Mouse (Mus musculus) limb, embryonic 12.5 days (tissue): Measurements from ENCODE around the gene Rtl4. TPM values are rescaled to one million over a fixed set of nuclear protein-coding genes. Genes with fewer than 3 reads are reported as not detected.

Experiments
- ATAC-seq: fragments of 200-750 bp; cut with Nextera tagmentation; 2 replicates; pipeline ENCODE4 v1.8.0; 2017; ENCODE audit warnings: low read depth, moderate TSS enrichment; ENCODE audit not compliant: insufficient number of reproducible peaks, insufficient read depth, low FRiP score, low TSS enrichment
- H3K27ac ChIP-seq: fragments of 300-500 bp; sonication (generic); 2 replicates; pipeline ENCODE4 v1.5.1; 2016; ENCODE audit warnings: mild to moderate bottlenecking, moderate library complexity
- H3K27me3 ChIP-seq: fragments of 300-500 bp; sonication (generic); 2 replicates; pipeline ENCODE4 v1.6.1; 2016; ENCODE audit warnings: mild to moderate bottlenecking, moderate library complexity
- H3K36me3 ChIP-seq: fragments of 300-500 bp; sonication (generic); 2 replicates; pipeline ENCODE4 v1.6.1; 2016; ENCODE audit warnings: mild to moderate bottlenecking, moderate library complexity
- H3K4me1 ChIP-seq: fragments of 300-500 bp; sonication (generic); replicated peaks from 2 replicates; pipeline ENCODE4 v1.6.1; 2016
- H3K4me2 ChIP-seq: fragments of 300-500 bp; sonication (generic); 2 replicates; pipeline ENCODE4 v1.6.1; 2016; ENCODE audit warnings: mild to moderate bottlenecking, moderate library complexity
- H3K4me3 ChIP-seq: fragments of 300-500 bp; sonication (generic); replicated peaks from 2 replicates; pipeline ENCODE4 v1.5.1; 2016; ENCODE audit warnings: mild to moderate bottlenecking
- H3K9ac ChIP-seq: fragments of 300-500 bp; sonication (generic); replicated peaks from 2 replicates; pipeline ENCODE4 v1.6.1; 2016; ENCODE audit warnings: mild to moderate bottlenecking, moderate library complexity
- H3K9me3 ChIP-seq: fragments of 300-500 bp; sonication (generic); 2 replicates; pipeline ENCODE4 v1.6.1; 2016; ENCODE audit warnings: mild to moderate bottlenecking, moderate library complexity
- WGBS: fragments of 180-500 bp; shearing (Covaris S2); methylation state at CpG from one replicate; pipeline ENCODE4 v1.1.7; 2016; 5-methylcytosine and 5-hydroxymethylcytosine counted together
- polyA plus RNA-seq: library from polyadenylated mRNA; unstranded; fragments of >200 nt; fragmentation: Nextera tagmentation; extraction: Ambion mirVana; gene quantifications from 2 replicates; pipeline ENCODE4 v1.2.1, GENCODE M21; 2016

Gene Rtl4
- 0.56 and 0.65 TPM in 2 replicates for polyA plus RNA-seq

DNA sequence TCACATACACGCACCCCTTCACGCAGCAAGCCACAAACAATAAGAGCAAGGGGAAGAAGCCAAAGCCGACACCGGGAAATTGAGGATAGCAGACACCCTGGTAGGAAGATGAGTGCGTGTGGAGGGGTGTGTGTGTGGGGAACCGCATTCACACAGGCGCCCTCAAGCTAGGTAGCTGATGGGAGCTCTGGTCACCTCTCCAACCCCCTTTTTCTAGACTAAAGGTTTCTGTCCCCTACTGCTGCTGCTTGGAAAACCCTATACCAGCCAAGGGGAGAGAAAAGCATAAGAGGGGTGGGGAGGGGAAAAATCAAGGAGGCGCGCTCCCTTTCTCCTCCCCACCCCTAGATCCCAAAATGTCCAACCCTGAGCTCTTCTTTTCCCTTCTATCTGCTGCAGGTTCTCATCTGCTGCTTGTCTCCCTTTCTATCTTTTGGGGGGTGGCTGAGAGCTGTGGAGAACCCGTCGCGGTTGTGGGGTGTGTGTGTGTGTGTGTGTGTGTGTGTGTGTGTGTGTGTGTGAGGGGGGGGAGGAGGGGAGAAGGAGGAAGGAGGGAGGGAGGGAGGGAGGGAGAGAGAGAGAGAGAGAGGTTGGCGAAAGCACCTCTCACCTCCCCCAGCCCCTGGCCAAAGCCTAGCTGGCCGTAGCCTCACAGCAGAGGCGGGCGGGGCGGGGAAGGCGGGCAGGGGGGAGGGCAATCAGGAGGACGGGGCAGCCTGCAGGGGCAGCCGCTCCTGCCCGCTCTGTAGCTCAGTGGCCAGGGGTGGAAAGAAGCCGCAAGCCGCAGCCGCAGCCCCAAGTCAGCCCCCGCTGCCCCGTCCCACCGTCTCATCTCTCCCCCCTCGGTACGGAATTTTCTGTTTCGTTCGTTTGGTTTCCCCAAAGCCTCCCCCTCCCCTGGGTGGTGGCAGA lies at the start of gene Rtl4:
Gene Rtl4 (plus strand): TSS at position 701 of the 912 bp plus-strand sequence.
- no peaks in the 10 kb centered on the region for H3K36me3 ChIP-seq
- H3K9me3 ChIP-seq, result no peaks in the 10 kb centered on the region
- H3K9ac ChIP-seq, result peak within 1 kb of the TSS; percentile 27; the same call in 1 of the 2 replicates
- peak within 1 kb of the TSS; percentile 62 for H3K4me2 ChIP-seq
- no peaks in the 10 kb centered on the region for H3K4me1 ChIP-seq
- no peak within 1 kb of the TSS for H3K27ac ChIP-seq
- WGBS, result 25% methylated on average over 26 of the region's 31 CpGs
- ATAC-seq, result peak; percentile 63; the same call in 1 of the 2 replicates
- peak within 1 kb of the TSS; percentile 43 for H3K4me3 ChIP-seq
- H3K27me3 ChIP-seq, result peaks cover 49% of the 10 kb centered on the region

DNA sequence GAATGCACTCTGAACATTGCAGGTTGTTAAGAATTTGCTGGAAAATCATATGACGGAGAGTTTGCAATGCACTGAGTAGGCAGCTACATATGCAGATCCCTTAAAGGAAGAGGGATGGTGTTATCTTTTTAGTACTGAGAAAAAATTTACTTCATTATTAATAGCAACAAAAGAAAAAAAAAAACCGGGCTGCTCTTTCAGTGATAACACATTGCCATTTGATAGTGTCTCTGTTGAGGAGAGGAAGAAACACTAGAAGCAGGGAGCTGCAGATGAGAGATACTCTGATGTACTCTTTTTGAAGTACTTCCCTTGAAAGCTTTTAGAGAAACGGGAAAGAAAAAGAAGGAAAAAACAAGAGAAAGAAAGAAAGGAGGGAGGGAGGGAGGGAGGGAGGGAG lies 44.0 kb upstream of the Rtl4 start:
- H3K4me1 ChIP-seq, result no peaks in the 10 kb centered on the region
- H3K9ac ChIP-seq, result no peak overlapping the region
- no peak overlapping the region for H3K4me3 ChIP-seq
- no peak overlapping the region for H3K27ac ChIP-seq
- WGBS, result 82% methylated on average over 2 of the region's 3 CpGs
- H3K36me3 ChIP-seq, result no peaks in the 10 kb centered on the region
- no peak overlapping the region for H3K4me2 ChIP-seq
- no peak for ATAC-seq
- no peaks in the 10 kb centered on the region for H3K27me3 ChIP-seq
- H3K9me3 ChIP-seq, result no peaks in the 10 kb centered on the region

DNA sequence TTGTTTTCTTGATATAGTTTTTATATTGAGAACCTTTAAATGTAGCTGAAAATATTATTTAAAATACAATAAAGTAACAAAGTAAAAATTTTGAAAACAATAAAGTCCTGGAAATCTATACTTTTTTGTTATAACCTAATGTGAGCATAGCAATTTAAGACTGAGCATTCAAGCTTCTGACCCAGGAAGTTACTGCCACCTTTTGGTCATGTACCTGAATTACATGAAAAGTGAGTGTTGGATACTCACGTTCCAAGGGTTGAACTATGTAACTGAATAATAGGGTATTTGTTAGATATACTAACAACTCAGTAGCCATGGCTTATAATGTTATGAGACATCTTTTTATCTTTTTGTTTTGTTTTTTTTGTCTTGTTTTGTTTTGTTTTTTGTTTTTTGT lies 43.3 kb upstream of the Rtl4 start:
- Histone ChIP-seq H3K36me3 (no peaks in the 10 kb centered on the region), H3K4me2 (no peak overlapping the region), H3K27me3 (no peaks in the 10 kb centered on the region), H3K27ac (no peak overlapping the region), H3K9ac (no peak overlapping the region), H3K9me3 (no peaks in the 10 kb centered on the region), H3K4me3 (no peak overlapping the region), H3K4me1 (no peaks in the 10 kb centered on the region)
- no peak for ATAC-seq
- 33% methylated on average over 1 of the region's 1 CpGs for WGBS

DNA sequence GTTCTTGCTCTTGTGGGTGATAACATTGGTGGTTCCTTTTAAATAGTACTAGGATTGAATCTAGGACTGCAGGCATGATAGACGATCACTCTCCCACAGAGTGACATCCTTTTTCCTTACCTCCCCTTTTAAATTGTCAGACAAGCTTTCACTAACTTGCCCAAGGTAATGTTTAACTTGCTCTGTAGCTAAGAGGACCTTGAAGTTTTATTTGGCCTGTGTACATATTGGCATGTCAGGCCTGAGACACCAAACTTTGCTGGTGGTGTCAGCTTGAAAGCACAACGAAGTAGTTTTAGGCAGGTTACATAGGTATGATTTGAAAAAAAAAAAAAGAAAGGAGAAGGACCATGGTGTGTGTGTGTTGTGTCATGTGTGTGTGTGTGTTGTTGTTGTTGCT lies 36.5 kb upstream of the Rtl4 start:
- H3K27me3 ChIP-seq, result no peaks in the 10 kb centered on the region
- H3K36me3 ChIP-seq, result no peaks in the 10 kb centered on the region
- no peak for ATAC-seq
- no peak overlapping the region for H3K27ac ChIP-seq
- H3K4me2 ChIP-seq, result no peak overlapping the region
- H3K9ac ChIP-seq, result no peak overlapping the region
- no peaks in the 10 kb centered on the region for H3K4me1 ChIP-seq
- no peaks in the 10 kb centered on the region for H3K9me3 ChIP-seq
- H3K4me3 ChIP-seq, result no peak overlapping the region
- 85% methylated on average over 2 of the region's 2 CpGs for WGBS

DNA sequence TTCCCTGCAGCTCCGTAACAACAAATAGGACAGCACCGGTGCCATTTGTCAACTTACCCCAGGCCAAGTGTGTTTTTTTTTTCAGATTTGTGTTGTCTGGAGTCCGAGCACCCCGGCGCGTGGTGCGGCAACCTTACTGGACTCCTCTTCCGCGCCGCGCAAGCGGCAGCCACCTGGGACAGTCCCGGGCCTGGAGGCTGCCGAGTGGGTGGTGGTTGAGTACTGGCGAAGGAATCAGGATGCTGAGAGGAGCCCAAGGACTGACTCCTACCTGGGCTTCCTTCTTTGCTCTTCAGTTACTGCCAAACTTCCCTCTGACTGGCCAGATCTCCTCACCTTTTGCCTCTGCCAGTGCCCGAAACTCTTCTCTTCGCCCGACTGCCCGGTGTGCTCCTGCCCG lies 965 bp upstream of the Rtl4 start:
- Histone ChIP-seq H3K4me1 (no peaks in the 10 kb centered on the region), H3K9me3 (no peaks in the 10 kb centered on the region), H3K9ac (no peak overlapping the region), H3K36me3 (no peaks in the 10 kb centered on the region), H3K27me3 (peaks cover 49% of the 10 kb centered on the region), H3K4me3 (peak overlapping the region; percentile 43), H3K27ac (no peak overlapping the region), H3K4me2 (peak overlapping the region; percentile 62)
- ATAC-seq, result no peak
- 34% methylated on average over 17 of the region's 20 CpGs for WGBS

DNA sequence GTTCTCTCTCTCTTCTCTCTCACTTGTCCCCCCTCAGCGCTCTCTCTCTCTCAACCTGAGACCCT lies 733 bp upstream of the Rtl4 start, which contains the start of gene Trpc5:
Gene Trpc5 (minus strand): TSS at position 39 of the 65 bp plus-strand sequence.
- Histone ChIP-seq H3K4me2 (peak within 1 kb of the TSS; percentile 62), H3K27ac (no peak within 1 kb of the TSS), H3K4me3 (peak within 1 kb of the TSS; percentile 43), H3K27me3 (peaks cover 49% of the 10 kb centered on the region), H3K9me3 (no peaks in the 10 kb centered on the region), H3K9ac (peak within 1 kb of the TSS; percentile 27; the same call in 1 of the 2 replicates), H3K4me1 (no peaks in the 10 kb centered on the region), H3K36me3 (no peaks in the 10 kb centered on the region)
- 14% methylated on average over 1 of the region's 1 CpGs for WGBS
- ATAC-seq, result no peak

DNA sequence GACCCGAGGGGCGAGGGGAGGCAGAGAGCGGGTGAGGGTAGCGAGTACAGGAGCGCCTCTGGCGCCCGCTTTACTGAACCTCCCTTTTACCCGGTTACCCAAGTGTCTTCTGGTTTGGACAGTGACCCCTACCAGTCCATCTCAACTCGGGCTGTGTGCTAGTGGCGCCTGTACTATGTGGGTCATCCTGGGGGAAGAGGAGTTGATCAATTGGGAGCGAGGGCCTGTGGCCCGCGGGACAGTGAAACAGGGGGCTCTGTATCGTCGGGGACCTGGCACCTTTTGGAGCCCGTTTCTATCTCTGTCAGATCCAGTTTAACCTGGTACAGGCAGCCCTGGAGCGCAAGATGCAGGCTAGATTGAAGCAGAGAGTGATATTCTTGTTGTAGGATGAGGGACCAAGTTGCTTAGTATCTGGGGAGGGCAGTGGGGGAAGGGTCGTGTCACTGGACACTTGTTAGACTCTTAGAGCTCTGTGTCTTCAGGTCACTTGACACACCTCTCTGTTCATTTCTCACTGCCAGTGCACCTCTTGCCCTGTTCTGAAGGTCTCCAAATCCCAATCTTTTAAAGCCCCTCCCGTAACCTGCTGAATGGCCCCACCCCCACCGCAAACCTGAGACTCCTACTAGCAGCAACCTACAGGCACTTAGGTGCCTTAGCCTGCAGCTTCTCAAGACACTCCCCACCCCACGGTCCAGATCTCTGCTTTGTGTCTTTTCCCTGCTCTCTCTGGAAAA lies 582 bp downstream of the Rtl4 start:
- WGBS, result 9% methylated on average over 21 of the region's 21 CpGs
- H3K9me3 ChIP-seq, result no peaks in the 10 kb centered on the region
- peak; percentile 52 for ATAC-seq
- H3K27me3 ChIP-seq, result peaks cover 49% of the 10 kb centered on the region
- no peak overlapping the region for H3K27ac ChIP-seq
- H3K4me2 ChIP-seq, result peak overlapping the region; percentile 62
- no peaks in the 10 kb centered on the region for H3K36me3 ChIP-seq
- H3K4me3 ChIP-seq, result peak overlapping the region; percentile 43
- no peaks in the 10 kb centered on the region for H3K4me1 ChIP-seq
- H3K9ac ChIP-seq, result peak overlapping the region; percentile 27; the same call in 1 of the 2 replicates

DNA sequence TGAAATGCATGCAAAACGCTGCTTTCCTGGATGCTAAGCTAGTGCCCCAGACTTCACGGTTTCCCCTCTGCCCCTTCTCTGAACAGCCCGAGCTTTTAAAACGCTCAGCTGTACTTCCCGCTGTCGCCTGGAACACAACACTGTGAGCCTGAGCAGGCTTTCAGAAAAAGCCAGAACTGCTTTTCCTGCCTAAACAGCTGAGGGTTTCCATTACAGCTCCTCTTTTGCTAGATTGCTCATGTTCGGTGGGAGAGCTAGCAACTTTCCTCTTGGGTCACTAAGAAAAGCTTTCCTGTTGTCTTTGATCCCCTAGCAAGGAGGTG lies 1.1 kb downstream of the Rtl4 start:
- peaks cover 49% of the 10 kb centered on the region for H3K27me3 ChIP-seq
- H3K36me3 ChIP-seq, result no peaks in the 10 kb centered on the region
- no peaks in the 10 kb centered on the region for H3K9me3 ChIP-seq
- H3K4me2 ChIP-seq, result peak overlapping the region; percentile 62
- no peak; the same call in 1 of the 2 replicates for ATAC-seq
- no peak overlapping the region for H3K27ac ChIP-seq
- no peak overlapping the region for H3K9ac ChIP-seq
- WGBS, result 24% methylated on average over 7 of the region's 7 CpGs
- peak overlapping the region; percentile 43 for H3K4me3 ChIP-seq
- no peaks in the 10 kb centered on the region for H3K4me1 ChIP-seq

DNA sequence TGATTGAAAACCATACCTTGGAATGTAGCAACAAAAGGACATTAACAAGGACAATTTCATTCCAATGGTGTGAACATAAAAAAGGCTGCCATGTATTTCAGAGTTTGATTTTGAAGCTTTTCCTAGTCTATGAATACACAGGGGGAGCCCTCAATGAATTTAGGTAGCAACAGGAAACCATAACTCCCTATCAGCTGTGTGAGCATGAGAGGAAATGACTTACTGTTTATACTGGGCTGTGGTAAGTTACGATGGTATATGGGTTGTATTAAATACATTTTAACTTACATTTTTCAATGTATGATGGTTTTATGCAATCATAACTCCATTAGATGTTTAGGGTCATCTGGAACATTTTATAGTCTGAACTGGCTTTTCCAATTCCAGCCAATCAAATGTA lies 27.6 kb downstream of the Rtl4 start:
- H3K4me1 ChIP-seq, result no peaks in the 10 kb centered on the region
- no peak overlapping the region for H3K27ac ChIP-seq
- H3K4me3 ChIP-seq, result no peak overlapping the region
- 82% methylated on average over 1 of the region's 1 CpGs for WGBS
- ATAC-seq, result no peak
- H3K4me2 ChIP-seq, result no peak overlapping the region
- no peaks in the 10 kb centered on the region; the same call in 1 of the 2 replicates for H3K27me3 ChIP-seq
- no peaks in the 10 kb centered on the region for H3K36me3 ChIP-seq
- no peak overlapping the region for H3K9ac ChIP-seq
- H3K9me3 ChIP-seq, result no peaks in the 10 kb centered on the region

DNA sequence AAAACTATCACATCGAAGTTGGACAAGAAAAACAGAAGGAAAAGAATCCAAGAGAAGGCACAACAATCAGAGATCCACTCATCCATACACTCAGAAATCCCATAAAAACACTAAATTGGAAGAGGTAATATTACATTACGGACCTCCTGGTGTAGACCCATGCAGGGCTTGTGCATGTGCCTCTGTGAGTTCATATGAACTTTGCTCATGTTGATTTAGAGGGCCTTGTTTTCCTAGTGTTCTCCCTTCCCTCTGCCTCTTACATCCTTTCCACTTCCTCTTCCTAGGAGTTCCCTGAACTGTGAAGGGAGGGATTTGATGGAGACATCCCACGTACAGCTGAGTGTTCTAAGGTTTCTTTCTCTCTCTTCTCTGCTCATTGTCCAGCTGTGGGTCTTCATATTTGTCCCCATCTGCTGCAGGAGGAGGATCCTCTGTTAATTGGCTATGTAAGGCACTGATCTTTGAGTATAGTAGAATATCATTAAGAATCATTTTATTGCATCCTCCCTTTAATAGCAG lies 58.9 kb downstream of the Rtl4 start:
- no peaks in the 10 kb centered on the region for H3K4me1 ChIP-seq
- no peak overlapping the region for H3K27ac ChIP-seq
- no peak overlapping the region for H3K9ac ChIP-seq
- H3K36me3 ChIP-seq, result no peaks in the 10 kb centered on the region
- no peak for ATAC-seq
- WGBS, result 91% methylated on average over 3 of the region's 3 CpGs
- H3K9me3 ChIP-seq, result no peaks in the 10 kb centered on the region
- no peaks in the 10 kb centered on the region for H3K27me3 ChIP-seq
- no peak overlapping the region for H3K4me3 ChIP-seq
- no peak overlapping the region for H3K4me2 ChIP-seq

DNA sequence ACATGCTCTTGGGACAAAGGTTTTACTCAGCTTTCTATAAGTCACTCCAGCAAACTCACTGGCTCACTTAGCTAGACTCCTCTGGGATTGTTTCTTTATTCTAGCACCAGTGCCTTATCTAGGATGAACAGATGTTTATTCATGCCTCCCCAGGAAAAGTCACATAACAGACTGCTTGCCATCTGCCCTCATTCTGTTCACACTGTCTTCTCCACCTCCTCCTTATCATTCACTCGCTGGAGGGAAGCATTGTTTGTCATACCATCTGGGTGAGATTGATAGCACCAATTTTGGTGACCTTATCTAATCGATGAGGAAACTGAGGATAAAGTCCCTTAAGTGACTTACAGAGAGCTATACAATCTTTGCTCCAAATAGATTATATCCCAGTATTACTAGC lies 298.3 kb downstream of the Rtl4 start:
- no peak overlapping the region for H3K27ac ChIP-seq
- WGBS, result 52% methylated on average over 2 of the region's 2 CpGs
- no peaks in the 10 kb centered on the region for H3K9me3 ChIP-seq
- H3K4me2 ChIP-seq, result no peak overlapping the region
- H3K36me3 ChIP-seq, result no peaks in the 10 kb centered on the region
- no peaks in the 10 kb centered on the region for H3K4me1 ChIP-seq
- no peaks in the 10 kb centered on the region; the same call in 1 of the 2 replicates for H3K27me3 ChIP-seq
- no peak overlapping the region for H3K4me3 ChIP-seq
- no peak overlapping the region for H3K9ac ChIP-seq
- ATAC-seq, result no peak
